Mouse (Mus musculus): ENCODE measurements around the gene Parm1. TPM values are rescaled to one million over a fixed set of nuclear protein-coding genes. Genes with fewer than 3 reads are reported as not detected.

Gene Parm1
- polyA plus RNA-seq, 1 experiment: 18.3 TPM

DNA sequence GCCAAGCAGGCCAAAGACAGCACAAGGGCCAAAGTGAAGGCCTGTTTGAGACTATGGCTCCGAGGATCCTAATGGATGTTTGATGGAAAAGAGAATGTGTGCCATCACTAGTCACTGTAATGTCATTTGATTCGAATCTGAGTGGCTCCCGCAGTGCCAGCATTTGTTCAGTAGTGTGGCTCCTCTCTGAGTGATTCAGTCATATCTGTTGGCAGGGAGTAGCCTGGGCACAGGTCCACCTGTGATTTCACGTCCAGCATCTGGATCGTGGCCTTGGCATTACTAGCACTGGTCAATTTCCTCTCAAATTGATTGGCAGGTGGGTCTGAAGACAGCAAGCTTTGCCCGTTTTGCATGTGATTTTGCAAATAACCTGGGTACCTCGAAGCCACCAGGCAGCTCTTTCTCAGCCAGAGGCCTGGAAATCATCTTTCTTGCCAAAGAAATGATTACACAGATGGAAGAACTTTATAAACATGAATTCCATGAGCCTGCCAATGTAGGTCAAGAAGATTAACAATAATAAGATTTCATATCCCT lies 41.7 kb downstream of the Parm1 start:
- peak; percentile 45 to 50 for DNase-seq
- Histone ChIP-seq H3K4me1 (ENCODE audit: control insufficient read depth, insufficient read depth, low read length) (peaks cover 6% of the 10 kb centered on the region; the same call in 1 of the 2 replicates), H3K27ac (ENCODE audit: insufficient read depth, low read length) (no peak overlapping the region), H3K4me3 (replicated peaks; ENCODE audit: insufficient read depth, low read depth, low read length) (no peak overlapping the region), H3K27me3 (ENCODE audit: control insufficient read depth, insufficient read depth, low read length) (no peaks in the 10 kb centered on the region)
- no peak for TF ChIP-seq POLR2A (IDR thresholded peaks at IDR 0.05; ENCODE audit: borderline replicate concordance, insufficient read depth, low read length)
- TF ChIP-seq CTCF (IDR thresholded peaks at IDR 0.05; ENCODE audit: borderline replicate concordance, insufficient read depth, low read depth, low read length): no peak
- WGBS: 10% methylated on average over 7 of the region's 7 CpGs

GRCm38 (mm10) chr5:91559711-91560110 lies 42.3 kb downstream of the Parm1 start:
- Histone ChIP-seq H3K4me3 (replicated peaks; ENCODE audit: insufficient read depth, low read depth, low read length) (no peak overlapping the region), H3K27me3 (ENCODE audit: control insufficient read depth, insufficient read depth, low read length) (no peaks in the 10 kb centered on the region), H3K27ac (ENCODE audit: insufficient read depth, low read length) (no peak overlapping the region), H3K4me1 (ENCODE audit: control insufficient read depth, insufficient read depth, low read length) (peaks cover 6% of the 10 kb centered on the region; the same call in 1 of the 2 replicates)
- no peak for TF ChIP-seq CTCF (IDR thresholded peaks at IDR 0.05; ENCODE audit: borderline replicate concordance, insufficient read depth, low read depth, low read length)
- TF ChIP-seq POLR2A (IDR thresholded peaks at IDR 0.05; ENCODE audit: borderline replicate concordance, insufficient read depth, low read length): no peak
- 64% methylated on average over 2 of the region's 2 CpGs for WGBS
- DNase-seq: no peak

DNA sequence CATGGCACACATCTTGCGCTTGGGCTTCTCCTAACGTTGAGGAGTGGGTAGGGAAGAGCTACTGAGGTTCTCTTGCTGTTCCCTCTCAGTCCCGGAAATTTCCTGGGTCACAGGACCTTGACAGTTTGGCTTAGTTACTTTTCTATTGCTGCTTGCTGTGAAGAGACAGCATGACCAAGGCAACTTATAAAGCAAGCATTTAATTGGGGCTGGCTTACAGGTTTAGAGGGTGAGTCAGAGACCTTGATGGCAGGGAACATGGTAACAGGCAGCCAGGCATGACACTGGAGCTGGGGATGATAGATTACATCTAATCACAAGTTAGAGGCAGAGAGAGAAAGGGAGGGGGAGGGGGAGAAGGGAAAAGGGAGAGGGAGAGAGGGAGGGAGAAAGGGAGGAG lies 44.0 kb downstream of the Parm1 start:
- no peak for DNase-seq
- Histone ChIP-seq H3K4me3 (replicated peaks; ENCODE audit: insufficient read depth, low read depth, low read length) (no peak overlapping the region), H3K27me3 (ENCODE audit: control insufficient read depth, insufficient read depth, low read length) (no peaks in the 10 kb centered on the region), H3K4me1 (ENCODE audit: control insufficient read depth, insufficient read depth, low read length) (peaks cover 6% of the 10 kb centered on the region; the same call in 1 of the 2 replicates), H3K27ac (ENCODE audit: insufficient read depth, low read length) (no peak overlapping the region)
- WGBS: 86% methylated on average over 3 of the region's 3 CpGs
- TF ChIP-seq POLR2A (IDR thresholded peaks at IDR 0.05; ENCODE audit: borderline replicate concordance, insufficient read depth, low read length) (no peak), CTCF (IDR thresholded peaks at IDR 0.05; ENCODE audit: borderline replicate concordance, insufficient read depth, low read depth, low read length) (no peak)

- no peak for TF ChIP-seq CTCF (IDR thresholded peaks at IDR 0.05; ENCODE audit: borderline replicate concordance, insufficient read depth, low read depth, low read length)
- TF ChIP-seq POLR2A (IDR thresholded peaks at IDR 0.05; ENCODE audit: borderline replicate concordance, insufficient read depth, low read length): no peak
- Histone ChIP-seq H3K4me1 (ENCODE audit: control insufficient read depth, insufficient read depth, low read length) (peaks cover 6% of the 10 kb centered on the region; the same call in 1 of the 2 replicates), H3K4me3 (replicated peaks; ENCODE audit: insufficient read depth, low read depth, low read length) (no peak overlapping the region), H3K27me3 (ENCODE audit: control insufficient read depth, insufficient read depth, low read length) (no peaks in the 10 kb centered on the region), H3K27ac (ENCODE audit: insufficient read depth, low read length) (no peak overlapping the region)
- WGBS: 80% methylated on average over 7 of the region's 7 CpGs
- DNase-seq: no peak
Measured at GRCm38 (mm10) chr5:91562486-91562885, 45.1 kb downstream of the Parm1 start.

DNA sequence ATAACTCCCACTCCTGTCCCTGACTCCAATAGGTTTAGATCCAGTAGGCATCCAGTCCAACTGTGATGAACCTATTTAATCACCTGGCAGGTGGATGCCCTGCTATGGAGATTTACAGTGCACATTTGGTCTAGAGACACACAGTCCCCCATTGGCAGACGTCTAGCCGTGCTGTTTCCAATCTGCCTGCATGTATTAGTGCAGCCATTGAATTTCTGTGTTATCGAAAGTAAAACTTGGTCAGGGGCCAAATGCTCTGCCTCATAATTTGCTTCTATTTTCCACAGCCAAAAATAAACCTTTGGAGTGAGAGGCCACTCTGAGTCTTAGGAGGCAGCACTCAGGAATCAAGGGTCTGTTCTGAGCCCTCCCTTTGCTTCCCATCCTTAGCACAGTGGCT lies 46.6 kb downstream of the Parm1 start:
- Histone ChIP-seq H3K27me3 (ENCODE audit: control insufficient read depth, insufficient read depth, low read length) (no peaks in the 10 kb centered on the region), H3K4me3 (replicated peaks; ENCODE audit: insufficient read depth, low read depth, low read length) (no peak overlapping the region), H3K4me1 (ENCODE audit: control insufficient read depth, insufficient read depth, low read length) (peaks cover 2% of the 10 kb centered on the region; the same call in 1 of the 2 replicates), H3K27ac (ENCODE audit: insufficient read depth, low read length) (no peak overlapping the region)
- TF ChIP-seq POLR2A (IDR thresholded peaks at IDR 0.05; ENCODE audit: borderline replicate concordance, insufficient read depth, low read length): no peak
- TF ChIP-seq CTCF (IDR thresholded peaks at IDR 0.05; ENCODE audit: borderline replicate concordance, insufficient read depth, low read depth, low read length): no peak
- peak in 1 of 2 experiments; percentile 20 for DNase-seq
- WGBS: 3% methylated on average over 3 of the region's 3 CpGs

- WGBS: 94% methylated on average over 3 of the region's 3 CpGs
- H3K4me3 ChIP-seq (replicated peaks; ENCODE audit: insufficient read depth, low read depth, low read length): no peak overlapping the region
- TF ChIP-seq POLR2A (IDR thresholded peaks at IDR 0.05; ENCODE audit: borderline replicate concordance, insufficient read depth, low read length) (no peak), CTCF (IDR thresholded peaks at IDR 0.05; ENCODE audit: borderline replicate concordance, insufficient read depth, low read depth, low read length) (no peak)
- H3K27ac ChIP-seq (ENCODE audit: insufficient read depth, low read length): no peak overlapping the region
- no peak for DNase-seq
- H3K4me1 ChIP-seq (ENCODE audit: control insufficient read depth, insufficient read depth, low read length): no peaks in the 10 kb centered on the region
- no peaks in the 10 kb centered on the region for H3K27me3 ChIP-seq (ENCODE audit: control insufficient read depth, insufficient read depth, low read length)
Measured at GRCm38 (mm10) chr5:91565458-91565857, 48.0 kb downstream of the Parm1 start.

DNA sequence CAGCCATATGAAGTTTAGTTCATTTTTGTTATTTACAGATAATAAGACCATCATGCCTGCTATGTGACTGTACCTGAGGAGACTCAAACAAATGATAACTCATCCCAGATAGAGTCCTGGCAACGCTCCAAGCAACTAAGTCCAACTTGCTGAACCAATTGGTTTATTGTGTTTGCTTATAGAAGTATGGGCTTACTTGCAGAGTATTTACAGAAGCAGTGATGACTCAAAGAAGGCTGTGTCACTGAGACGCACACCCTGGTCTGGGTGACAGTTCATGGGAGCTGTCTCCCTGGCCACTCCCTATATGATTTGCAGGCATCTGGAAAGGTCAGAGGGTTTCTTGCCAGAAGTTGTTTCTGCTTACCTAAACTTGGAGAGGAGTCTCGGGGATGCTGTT lies 49.2 kb downstream of the Parm1 start:
- WGBS: 70% methylated on average over 3 of the region's 3 CpGs
- no peaks in the 10 kb centered on the region for H3K4me1 ChIP-seq (ENCODE audit: control insufficient read depth, insufficient read depth, low read length)
- no peak overlapping the region for H3K4me3 ChIP-seq (replicated peaks; ENCODE audit: insufficient read depth, low read depth, low read length)
- H3K27ac ChIP-seq (ENCODE audit: insufficient read depth, low read length): no peak overlapping the region
- no peaks in the 10 kb centered on the region for H3K27me3 ChIP-seq (ENCODE audit: control insufficient read depth, insufficient read depth, low read length)
- DNase-seq: no peak
- no peak for TF ChIP-seq POLR2A (IDR thresholded peaks at IDR 0.05; ENCODE audit: borderline replicate concordance, insufficient read depth, low read length)
- no peak for TF ChIP-seq CTCF (IDR thresholded peaks at IDR 0.05; ENCODE audit: borderline replicate concordance, insufficient read depth, low read depth, low read length)

- Histone ChIP-seq H3K4me1 (ENCODE audit: control insufficient read depth, insufficient read depth, low read length) (no peaks in the 10 kb centered on the region), H3K27ac (ENCODE audit: insufficient read depth, low read length) (no peak overlapping the region), H3K27me3 (ENCODE audit: control insufficient read depth, insufficient read depth, low read length) (no peaks in the 10 kb centered on the region), H3K4me3 (replicated peaks; ENCODE audit: insufficient read depth, low read depth, low read length) (no peak overlapping the region)
- no peak for DNase-seq
- 59% methylated on average over 2 of the region's 2 CpGs for WGBS
- TF ChIP-seq CTCF (IDR thresholded peaks at IDR 0.05; ENCODE audit: borderline replicate concordance, insufficient read depth, low read depth, low read length) (no peak), POLR2A (IDR thresholded peaks at IDR 0.05; ENCODE audit: borderline replicate concordance, insufficient read depth, low read length) (no peak)
Measured at GRCm38 (mm10) chr5:91574211-91574610, 56.8 kb downstream of the Parm1 start.
